Mouse (Mus musculus): ENCODE results near the gene Slc23a2.

The Slc23a2 gene

DNA sequence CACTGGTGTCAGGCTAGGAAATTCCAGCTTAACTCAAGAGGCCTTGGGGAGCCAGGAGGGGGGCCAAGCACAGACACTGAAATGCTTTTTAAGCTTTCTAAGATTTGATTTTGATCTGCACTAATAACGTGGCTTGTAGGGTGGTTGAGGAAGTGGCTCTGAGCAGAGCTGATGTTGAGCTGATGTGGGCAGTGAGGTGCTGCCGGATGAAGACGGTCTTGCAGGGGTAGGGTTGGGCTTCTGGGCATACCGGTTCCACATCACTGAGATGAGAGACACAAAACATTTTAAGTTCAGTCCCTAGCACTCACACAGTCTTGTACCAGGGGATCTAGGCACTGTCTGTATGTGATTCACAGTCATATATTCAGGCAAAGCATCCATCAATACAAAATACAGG is 46.5 kb downstream of the Slc23a2 start:
- DNase-seq (ENCODE audit: low spot score in 2 of 2), result no peak

DNA sequence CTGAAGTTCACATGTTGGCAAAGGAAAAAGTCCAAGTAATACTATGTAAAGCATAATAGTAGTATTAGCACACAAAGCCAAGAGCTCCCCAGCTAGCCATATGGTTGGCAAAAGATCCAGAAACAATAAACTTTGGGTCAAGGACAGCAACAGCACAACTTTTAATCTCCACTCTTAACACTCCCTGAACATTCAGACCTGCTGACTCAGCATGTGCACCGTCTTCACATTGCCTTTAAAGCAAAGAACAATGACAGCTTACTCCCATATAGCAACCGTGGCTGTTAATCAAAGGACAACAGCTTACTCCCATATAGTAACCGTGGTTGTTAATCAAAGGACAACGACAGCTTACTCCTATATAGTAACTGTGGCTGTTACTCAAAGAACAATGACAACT is 48.3 kb downstream of the Slc23a2 start:
- no peak for DNase-seq (ENCODE audit: low spot score in 2 of 2)

DNA sequence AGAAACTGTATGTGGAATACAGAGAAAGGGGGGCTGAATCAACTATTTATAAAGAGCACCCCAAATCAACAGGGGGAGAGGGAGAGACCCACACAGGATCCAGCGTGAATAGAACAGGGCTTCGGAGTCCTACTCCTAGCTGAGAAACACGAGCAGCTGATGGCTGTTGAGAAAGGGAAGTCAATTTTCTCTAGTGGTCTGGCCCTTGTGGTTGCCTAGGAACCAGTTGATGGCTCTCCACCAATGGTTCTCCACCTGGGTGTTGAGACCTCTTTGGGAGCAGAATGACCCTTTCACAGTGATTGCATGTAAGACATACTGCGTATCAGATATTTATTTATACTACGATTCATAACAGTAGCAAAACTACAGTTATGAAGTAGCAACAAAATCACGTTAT is 49.1 kb downstream of the Slc23a2 start:
- DNase-seq (ENCODE audit: low spot score in 2 of 2), result no peak

DNA sequence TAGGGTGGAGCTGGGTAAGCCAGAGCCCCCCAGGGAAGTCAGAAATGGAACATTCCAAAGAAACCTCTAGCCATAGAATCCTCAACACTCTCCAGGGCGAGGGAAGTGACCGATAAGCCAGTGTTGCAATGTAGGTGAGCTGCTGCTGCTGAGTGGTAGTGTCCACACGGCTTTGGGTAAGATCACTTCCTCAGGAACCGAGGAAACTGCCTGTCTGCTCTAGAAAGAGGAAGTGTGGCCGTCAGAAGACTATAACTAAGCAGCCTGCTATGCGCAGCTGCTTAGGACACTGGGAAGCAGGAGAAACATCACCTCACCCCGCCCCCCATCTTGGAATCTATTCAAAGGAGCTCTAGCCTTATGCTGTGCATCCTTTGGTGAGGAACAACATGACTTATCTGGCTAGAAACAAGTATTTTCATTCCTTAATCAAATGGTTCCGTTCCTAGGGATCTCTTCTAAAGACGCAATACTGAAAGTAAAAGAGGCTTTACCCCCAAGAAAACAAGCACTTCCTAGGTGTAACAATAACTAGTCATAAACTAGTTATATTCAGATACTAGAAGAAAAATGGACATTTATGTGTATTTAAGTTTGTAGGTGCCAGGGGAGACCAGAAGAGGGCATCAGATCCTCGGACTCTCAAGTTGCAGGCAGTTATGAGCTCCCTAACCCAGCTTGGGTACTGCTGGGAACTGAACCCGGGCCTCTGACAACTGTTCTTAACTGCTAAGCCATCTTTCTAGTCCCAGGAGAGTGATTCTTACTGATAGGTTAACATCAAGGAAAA is 50.3 kb downstream of the Slc23a2 start:
- DNase-seq (ENCODE audit: low spot score in 2 of 2), result peak; percentile 43 to 70

DNA sequence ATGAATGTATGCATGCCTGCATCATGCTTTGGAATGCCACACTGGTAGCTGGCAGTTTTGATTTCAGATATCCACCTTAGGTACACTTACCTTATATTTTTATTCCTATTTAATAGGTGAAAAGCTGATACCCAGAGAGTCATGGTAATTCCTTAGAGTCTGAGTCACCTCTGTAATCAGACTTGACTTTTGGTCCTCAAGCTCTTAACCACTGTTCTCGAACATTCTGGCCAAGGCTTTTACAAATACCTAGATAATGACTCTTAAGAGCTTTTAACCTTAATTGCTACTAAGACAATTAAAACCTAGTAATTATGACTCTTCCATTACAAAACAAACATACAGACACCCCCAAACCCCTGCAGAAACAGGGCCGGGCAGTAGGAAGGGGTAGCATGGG is 51.2 kb downstream of the Slc23a2 start:
- no peak for DNase-seq (ENCODE audit: low spot score in 2 of 2)

DNA sequence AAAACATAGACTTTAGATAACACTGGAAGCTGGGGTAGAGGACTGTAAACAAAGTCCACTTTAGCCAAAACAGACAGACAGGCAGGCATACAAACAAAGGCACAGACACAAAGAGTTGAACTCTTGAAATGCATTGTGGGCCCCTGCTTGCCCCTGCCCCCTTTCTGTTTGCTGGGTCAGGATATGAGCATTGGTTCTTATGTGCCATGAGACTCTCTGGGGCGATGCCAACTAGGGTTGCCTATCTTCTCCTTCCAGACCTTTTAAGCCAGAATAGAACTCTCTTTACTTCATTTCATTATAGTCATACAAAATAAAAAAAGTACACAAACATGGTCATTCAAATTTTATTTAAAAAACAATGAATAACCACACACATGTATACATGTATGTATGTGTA is 51.6 kb downstream of the Slc23a2 start:
- DNase-seq (ENCODE audit: low spot score in 2 of 2), result no peak

DNA sequence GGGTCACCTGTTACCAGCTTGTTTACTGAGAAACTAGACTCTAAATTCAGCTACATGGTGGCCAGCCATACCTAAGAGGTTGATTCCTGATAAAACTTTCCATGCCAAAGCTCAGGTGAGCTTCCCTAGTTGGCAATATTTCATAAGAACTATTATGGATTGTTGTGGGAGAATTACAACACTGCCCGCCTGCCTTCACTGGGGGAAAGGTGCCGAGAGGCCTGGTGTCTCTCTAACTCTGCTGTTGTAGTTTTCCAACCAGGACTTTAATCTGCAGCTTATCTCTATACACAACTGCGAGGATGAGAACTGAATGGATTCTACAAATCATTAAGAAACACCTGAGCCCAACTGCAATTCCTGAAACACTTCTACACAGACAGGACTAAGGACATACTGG is 52.2 kb downstream of the Slc23a2 start:
- DNase-seq (ENCODE audit: low spot score in 2 of 2), result no peak

DNA sequence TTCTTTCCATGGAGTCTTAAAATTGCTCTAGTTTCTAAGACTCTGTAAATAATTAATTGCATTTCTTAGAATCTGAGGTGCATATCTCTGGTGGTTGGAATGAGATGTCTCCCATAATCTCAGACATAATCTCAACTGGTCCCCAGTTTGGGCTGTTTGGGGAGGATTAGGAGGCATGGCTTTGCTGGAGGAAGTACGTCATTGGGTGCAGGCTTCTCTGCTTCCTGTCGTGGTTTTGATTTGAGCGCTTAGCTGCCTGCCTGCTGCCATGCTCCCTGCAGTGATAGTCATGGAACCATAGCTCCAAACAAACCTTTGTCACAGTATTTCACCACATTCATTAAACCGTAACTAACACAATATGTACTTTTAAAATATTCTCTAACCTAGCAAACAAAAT is 53.2 kb downstream of the Slc23a2 start:
- DNase-seq (ENCODE audit: low spot score in 2 of 2), result no peak

DNA sequence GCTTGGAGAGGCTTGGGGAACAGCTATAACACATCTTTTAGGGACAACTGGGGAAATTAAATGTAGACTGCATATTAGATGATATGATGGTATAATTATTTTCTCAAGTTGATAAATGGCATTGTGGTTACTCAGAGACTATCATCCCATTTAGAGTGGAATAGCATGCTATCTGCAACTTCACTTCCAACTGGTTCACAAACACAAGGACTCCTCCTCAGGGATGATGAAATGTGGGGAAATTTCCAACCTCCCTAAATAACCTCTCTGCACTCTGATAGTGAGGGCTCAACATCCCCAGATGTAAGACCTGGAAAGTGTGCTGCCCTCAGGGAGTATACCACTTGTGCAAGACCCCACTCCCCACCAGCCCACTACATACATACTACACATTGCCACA is 60.1 kb downstream of the Slc23a2 start:
- no peak for DNase-seq (ENCODE audit: low spot score in 2 of 2)

DNA sequence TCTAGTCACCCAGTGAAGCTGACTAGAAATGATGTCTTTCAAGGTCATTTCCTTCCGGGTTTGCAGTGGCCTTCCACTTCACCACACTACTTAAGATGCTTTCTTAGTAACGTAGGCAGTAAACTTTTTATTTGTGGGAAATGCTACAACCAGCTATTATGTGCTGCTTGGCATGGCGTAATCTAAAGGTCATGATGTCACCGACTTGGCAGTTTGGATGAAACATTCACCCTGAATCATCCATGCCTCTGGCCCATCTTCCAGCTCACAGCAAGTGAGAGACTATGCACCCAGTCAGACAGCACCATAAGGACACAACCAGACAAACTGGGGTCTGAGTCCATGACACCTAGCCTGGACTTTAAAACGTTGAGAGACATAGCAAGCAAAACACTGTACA is 60.5 kb downstream of the Slc23a2 start:
- DNase-seq (ENCODE audit: low spot score in 2 of 2), result no peak

DNA sequence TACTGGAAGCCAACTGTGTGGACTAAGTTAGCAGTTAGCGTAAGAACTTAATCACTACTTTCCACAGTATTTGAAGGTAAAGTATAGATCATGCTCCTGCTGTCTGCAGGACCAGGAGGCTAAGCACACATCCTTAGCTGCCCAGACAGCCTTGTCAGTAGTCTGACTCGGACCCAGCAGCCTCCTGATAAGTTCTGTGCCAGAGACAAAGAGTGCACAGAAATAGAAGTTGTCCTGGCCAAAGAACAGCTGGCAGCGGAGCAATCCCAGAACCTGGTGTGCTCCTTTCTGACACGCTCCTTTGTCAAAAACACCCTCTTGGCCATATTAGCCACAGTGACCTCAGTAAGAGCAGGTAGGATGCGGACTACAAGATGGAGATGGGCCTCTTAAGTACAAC is 65.8 kb downstream of the Slc23a2 start:
- DNase-seq (ENCODE audit: low spot score in 2 of 2), result no peak

DNA sequence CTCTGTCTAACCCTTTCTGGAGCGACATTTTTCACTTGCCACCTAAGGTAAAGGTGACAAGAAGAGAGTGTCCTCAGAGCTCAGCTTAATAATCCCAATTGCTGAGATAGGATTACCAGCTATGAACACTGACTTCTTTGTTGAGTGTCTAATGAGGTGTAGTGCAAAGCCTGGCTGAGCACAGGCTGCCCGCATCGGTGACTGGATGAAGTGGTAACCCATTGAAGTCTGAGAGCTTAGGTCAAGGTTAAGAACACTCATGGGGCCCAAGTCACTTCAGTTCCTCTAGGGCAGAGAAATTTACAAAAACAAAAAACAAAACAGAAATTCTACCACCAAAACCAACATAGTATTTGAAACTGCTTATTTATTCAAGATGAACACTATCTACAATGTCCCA is 71.9 kb downstream of the Slc23a2 start:
- DNase-seq (ENCODE audit: low spot score in 2 of 2), result no peak

DNA sequence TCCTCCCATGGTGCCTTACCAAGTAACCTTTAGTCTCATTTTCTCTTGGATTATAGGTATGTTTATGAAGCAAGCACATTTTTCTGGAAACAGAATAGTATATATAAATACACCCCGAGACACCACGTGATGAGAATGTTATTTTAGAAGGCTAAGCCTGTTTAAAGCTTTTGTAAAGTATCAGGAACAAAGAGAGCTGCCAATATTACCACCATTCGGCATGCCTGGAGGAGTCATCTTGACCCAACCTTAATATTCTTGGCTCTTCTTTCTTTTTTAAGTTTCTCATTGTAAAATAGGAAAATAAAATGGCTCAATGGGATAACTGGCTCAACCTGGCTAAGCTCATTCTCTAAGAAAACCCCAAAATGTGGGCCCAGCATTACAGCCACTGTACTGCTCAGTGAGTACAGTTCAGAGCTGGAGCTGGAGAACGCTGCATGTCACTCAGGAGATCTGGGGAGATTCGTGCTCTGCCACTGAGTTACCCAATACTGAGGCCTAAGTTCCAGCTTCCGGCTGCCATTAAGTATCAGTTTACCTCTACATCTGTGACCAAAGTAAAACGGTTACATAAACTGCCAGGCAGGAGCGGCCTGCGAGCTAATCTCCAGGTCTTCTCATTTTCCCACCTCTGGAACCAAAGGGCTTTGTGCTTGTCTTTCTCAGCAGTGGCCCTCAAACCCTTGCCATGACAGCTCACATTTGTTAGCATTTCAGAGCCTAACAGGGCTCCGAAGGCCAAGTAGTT is 74.7 kb downstream of the Slc23a2 start:
- no peak for DNase-seq (ENCODE audit: low spot score in 2 of 2)

DNA sequence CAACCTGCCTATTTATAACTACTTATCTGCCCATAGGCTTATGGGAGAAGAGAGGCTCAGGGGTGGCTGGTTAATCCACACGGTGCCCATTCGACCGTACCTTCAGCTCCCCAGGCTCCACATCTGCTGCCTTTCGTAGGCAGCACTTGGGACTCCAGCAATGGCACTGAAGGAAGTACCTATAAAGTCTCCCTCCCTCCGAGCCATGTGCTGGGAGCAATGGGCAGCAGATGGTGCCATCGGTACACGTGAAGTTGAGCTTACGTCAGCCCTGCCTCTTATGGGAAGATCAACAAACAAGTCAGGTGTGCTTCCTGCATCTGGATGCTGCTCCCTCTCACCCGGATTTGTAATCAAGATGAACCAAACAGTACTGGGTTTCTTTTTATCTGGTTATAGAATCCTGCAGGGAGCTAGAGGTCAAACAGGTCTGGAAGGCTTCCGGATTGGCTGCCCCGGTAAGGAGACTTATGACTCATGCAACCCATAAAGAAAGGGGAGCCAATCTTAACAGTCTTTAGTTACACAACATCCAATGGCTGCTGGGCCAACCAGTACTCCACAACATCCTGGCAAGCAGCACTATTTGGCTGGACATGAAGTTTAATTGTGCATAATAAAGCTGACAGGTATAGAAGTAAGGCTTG is 80.6 kb downstream of the Slc23a2 start:
- DNase-seq (ENCODE audit: low spot score in 2 of 2), result no peak

DNA sequence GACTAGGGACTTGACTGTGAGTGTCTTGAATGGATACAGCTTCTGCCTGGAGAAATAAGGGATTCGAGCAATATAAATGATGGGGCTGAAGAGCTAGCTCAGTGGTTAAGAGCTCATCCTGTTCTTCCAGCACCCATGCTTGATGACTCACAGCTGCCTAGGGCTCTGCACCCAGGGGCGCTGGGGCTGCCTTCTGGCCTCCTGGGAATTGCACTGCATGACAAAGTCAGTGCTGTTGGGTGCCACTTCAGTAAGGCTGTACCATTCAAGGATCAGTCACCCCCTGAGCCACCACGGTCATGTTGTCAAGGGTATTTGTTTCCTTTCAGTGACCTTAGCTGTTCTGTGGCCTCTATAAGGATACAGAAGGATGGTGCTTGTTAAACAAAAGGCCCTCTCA is 81.1 kb downstream of the Slc23a2 start:
- DNase-seq (ENCODE audit: low spot score in 2 of 2), result no peak

DNA sequence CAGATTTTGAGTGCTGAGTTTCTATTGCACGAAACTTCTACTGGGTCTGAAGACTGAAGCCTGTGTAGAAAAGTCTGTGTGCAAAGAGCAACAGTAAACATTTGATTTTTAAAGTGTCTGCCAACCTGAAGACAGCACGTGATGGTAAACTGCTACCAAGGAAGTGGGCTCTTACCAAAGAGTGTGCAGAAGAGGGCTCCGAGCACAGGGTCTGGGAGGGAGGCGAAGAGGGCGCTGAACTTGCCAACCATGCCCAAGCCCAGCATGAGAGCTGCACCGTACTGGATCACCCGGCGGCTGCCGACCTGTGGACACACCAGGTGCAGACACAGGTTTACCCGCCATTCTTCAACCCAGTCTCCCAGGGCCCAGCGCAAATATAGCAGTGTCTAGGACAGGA is 83.0 kb downstream of the Slc23a2 start:
- DNase-seq (ENCODE audit: low spot score in 2 of 2), result no peak

DNA sequence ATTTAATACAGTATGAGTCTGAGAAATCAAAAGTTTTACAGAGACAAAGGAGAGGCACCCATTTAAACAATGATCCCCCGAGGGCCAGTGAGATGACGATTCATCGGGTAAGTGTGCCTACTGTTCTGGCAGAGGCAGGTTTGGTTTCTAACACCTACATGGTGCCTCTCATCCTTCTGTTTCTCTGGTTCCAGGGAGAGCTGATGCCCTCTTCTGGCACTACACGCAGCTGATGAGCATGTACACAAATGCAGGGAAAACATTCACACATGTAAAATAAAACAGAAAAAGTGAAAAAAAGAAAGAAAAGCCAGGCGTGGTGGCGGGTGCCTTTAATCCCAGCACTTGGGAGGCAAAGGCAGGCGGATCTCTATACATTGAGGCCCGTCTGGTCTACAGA is 85.0 kb downstream of the Slc23a2 start:
- no peak for DNase-seq (ENCODE audit: low spot score in 2 of 2)

DNA sequence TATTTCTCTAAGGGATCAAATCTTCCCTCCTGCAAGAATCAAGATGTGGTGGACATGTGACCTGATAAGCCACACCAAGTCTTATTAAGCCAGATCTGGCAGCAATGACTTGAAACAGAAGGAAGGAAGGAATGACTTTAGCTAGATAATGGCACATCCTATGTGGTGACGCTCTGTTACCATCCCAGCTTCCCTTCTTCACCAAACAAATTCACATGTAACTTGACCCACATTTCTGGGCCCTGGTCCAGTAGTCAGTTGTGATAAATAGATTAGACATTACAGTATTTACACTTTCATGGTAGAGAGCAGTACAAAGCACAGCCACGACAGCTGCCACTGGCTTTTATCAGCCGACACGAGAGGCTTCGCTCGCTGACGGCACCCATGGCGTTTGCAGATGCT is 89.6 kb downstream of the Slc23a2 start:
- no peak for DNase-seq (ENCODE audit: low spot score in 2 of 2)

DNA sequence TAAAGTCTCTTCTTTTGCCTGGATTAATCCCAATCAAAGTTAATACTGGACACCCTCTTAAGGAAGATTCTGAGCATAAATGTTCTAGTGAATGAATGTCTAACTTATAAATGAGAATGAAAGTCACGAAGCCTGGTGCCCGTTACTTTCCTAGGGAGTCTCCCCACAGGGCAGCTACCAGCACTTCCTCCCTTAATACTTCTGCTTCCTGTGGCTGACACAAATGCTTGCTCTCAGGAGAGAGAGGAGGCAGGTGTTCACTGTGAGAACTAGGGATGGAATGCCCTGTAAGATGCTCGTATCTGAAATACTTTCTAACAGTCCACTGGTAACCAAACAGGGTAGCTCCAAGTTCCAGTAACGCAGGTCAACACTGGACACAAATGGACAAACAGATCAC is 91.1 kb downstream of the Slc23a2 start:
- DNase-seq (ENCODE audit: low spot score in 2 of 2), result no peak

DNA sequence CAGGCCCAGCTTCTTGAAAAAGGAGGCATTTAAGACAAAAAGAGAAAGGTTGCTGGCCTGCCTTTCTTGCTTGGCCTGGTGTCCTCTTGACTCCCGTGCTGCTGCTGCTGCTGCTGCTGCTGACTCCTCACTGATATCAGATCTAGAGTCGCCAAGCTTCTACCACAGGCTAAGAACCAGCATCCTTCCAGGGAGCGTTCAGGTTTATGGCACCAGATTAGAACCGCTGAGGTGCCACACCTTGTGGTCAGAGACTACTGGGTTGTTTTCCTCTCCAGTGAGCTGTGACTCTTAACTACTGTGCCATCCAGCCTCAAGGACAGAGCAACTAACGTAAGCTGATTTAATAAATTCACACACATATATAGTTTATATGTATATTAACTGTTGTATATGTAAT is 93.1 kb downstream of the Slc23a2 start:
- DNase-seq (ENCODE audit: low spot score in 2 of 2), result no peak

DNA sequence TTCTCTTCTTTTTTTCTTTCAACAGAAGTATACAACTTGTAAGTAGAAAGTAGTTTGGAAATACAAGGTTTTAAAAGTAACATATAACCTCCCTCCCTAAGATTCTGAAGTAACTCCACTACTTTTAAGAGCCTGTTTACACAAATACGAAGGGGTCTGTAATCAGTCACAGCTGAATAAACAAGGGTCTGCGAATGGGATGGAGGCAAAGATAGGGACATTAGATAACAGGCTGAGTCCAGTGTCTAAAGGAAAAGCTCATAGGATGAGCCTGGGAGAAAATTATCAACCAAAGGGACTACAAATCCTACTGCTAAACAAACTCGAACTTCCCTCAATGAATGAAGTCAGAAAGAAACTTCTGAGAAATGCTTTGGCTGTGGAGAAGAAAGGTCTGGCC is 95.0 kb downstream of the Slc23a2 start:
- DNase-seq (ENCODE audit: low spot score in 2 of 2), result no peak

DNA sequence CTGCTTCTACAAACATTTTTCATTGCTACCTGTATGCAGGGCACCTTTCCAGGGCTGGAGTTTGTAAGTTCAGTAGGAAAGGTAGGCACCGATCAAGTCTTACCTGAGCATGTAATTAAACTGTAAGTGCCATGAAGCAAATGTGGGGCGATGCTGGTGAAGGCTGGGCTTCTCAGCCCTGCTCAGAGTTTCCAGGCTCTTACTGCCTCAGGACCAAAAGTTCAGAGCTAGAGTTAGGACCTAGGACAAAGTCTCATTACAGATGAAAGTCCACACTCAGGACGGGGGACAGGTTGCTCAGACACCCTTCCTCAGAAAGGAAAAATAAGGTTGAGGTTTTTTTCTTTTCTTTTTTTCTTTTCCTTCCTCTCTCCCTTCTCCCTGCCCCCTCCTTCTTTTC is 95.4 kb downstream of the Slc23a2 start:
- DNase-seq (ENCODE audit: low spot score in 2 of 2), result no peak

DNA sequence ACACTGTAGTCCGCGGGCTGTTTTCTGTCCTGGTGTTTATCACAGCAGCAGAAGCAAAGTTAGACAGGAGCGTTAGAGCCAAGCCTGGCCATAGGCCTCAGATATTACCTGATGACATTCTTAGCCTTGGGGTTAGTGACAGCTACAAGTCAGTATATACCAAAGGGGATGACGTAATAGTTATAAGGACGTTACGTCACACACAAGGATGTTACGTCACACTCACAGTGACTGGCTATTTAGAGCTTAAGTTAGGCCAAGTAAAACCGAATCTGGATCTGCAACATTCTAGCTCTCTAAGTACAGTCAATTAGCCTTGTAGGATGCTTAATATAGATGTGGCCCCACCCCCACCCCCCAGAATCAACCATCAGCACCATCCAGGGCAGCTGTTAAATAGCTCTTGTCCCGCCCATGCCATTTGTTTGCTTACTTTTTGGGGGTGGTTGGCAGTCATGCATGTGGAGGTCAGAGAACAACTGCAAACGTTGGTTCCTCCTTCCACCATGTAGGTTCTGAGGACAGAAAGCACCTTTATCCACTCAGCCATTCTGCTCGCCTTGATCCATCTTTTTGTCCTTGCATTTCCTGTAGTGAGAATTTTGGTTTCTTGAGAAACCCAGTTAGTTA is 96.7 kb downstream of the Slc23a2 start:
- no peak for DNase-seq (ENCODE audit: low spot score in 2 of 2)
